Mouse (Mus musculus): ENCODE data around the gene Fgf12. TPM values are rescaled to one million over a fixed set of nuclear protein-coding genes. Genes with fewer than 3 reads are reported as not detected.

Gene Fgf12
- polyA plus RNA-seq, 1 experiment from 2014 or later = 9.9 TPM

DNA sequence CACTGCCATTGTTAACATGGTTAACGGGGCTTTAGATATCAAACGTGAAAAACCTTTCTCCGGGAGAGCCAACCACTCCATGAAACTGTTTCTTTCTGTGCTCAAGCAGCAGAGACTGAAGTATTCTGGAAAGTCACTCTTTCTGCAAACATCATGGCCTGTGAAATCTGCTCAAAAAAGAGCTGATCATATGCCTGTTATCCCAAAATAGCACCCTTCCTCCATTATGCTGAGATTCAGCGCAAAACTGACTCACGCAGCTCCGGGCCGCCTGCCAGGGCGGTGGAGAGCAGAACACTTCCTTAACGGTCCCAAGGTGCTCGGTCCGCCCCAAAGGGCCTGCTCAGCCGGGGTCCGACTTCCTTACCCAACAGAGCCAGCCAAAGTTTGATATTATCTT, 156.8 kb downstream of the Fgf12 start:
- WGBS = 88% methylated on average over 13 of the region's 13 CpGs
- Histone ChIP-seq H3K4me2 (replicated peaks) (no peak overlapping the region), H3K9me3 (replicated peaks) (no peaks in the 10 kb centered on the region), H3K9ac (no peak overlapping the region), H3K36me3 (no peaks in the 10 kb centered on the region), H3K4me1 (no peaks in the 10 kb centered on the region), H3K27ac (no peak overlapping the region), H3K4me3 (no peak overlapping the region), H3K27me3 (no peaks in the 10 kb centered on the region)
- no peak for ATAC-seq (ENCODE audit: low FRiP score)

DNA sequence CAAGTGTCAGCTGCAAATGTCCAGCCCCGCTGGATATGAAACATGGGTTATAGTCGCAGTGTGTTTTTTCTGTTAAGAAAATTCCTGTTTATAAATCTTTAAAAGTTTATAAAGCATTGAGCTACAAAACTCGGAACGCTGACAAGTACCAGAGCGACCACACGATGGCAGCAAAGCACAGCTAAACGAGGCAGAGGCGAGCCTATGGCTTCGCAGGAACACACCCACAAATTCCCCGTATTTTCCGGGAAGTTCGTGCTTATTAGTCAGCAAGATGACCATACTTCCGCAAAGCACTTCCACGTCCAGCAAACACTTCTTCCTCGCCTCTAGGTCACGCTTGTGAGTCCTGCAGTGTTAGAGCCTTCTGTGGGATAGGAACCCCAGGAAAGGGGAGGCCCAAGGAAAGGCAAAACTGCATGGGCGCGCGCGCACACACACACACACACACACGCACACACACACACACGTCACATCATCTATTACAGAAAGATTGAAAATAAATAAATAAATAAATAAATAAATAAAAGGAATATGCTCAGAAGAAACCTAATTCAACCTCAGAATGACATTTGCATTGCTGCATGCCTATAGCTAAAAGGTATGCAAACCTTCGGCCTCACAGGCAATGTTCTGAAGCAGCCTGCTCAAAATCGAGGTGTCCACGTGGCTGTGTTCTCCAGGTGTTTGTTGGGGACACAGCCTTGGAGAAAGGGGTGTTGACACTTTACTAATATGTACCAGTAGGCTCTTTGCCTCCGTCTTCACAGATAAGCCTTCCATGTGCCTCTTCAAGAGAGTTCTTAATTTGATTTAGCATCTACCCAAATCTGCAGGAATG, 159.6 kb downstream of the Fgf12 start:
- Histone ChIP-seq H3K36me3 (no peaks in the 10 kb centered on the region), H3K27me3 (no peaks in the 10 kb centered on the region), H3K4me1 (no peaks in the 10 kb centered on the region), H3K9ac (0 out of 2 replicates have a peak overlapping the region, but pooled peaks have one; percentile 23), H3K4me3 (peak overlapping the region; percentile 24), H3K9me3 (replicated peaks) (no peaks in the 10 kb centered on the region), H3K4me2 (replicated peaks) (peak overlapping the region; percentile 53), H3K27ac (no peak overlapping the region)
- ATAC-seq (ENCODE audit: low FRiP score) = peak; percentile 67; the same call in 1 of the 2 replicates
- 31% methylated on average over 26 of the region's 26 CpGs for WGBS

DNA sequence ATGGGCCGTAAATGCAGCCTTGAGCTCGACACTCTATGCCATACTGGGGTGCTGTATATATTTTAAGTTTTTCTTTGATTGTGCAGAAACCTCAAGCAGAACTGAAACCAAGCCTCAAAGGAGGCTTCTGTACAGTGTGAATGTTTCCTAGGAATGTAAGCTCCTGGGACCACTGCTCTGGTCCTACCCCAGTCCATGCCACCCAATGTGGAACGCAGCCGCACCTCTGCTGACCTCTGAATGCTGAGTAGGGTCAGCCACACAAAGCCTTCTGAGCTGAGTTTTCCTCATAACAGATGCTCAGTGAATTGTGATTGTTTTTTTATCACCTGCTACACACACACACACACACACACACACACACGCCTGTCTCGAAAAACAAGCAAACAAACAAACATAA, 160.4 kb downstream of the Fgf12 start:
- H3K9ac ChIP-seq = no peak overlapping the region
- no peaks in the 10 kb centered on the region for H3K27me3 ChIP-seq
- H3K9me3 ChIP-seq (replicated peaks) = no peaks in the 10 kb centered on the region
- no peak overlapping the region for H3K4me3 ChIP-seq
- no peaks in the 10 kb centered on the region for H3K36me3 ChIP-seq
- H3K27ac ChIP-seq = no peak overlapping the region
- ATAC-seq (ENCODE audit: low FRiP score) = 0 out of 2 replicates have a peak, but pooled peaks have one; percentile 29
- WGBS = 91% methylated on average over 6 of the region's 6 CpGs
- H3K4me2 ChIP-seq (replicated peaks) = no peak overlapping the region
- H3K4me1 ChIP-seq = no peaks in the 10 kb centered on the region

- Histone ChIP-seq H3K36me3 (no peaks in the 10 kb centered on the region), H3K4me1 (no peaks in the 10 kb centered on the region), H3K4me3 (no peak overlapping the region), H3K4me2 (replicated peaks) (no peak overlapping the region), H3K27ac (no peak overlapping the region), H3K9ac (no peak overlapping the region), H3K27me3 (no peaks in the 10 kb centered on the region), H3K9me3 (replicated peaks) (no peaks in the 10 kb centered on the region)
- WGBS = 75% methylated on average over 9 of the region's 9 CpGs
- ATAC-seq (ENCODE audit: low FRiP score) = no peak
Observed at GRCm38 (mm10) chr16:28591583-28591982, 161.3 kb downstream of the Fgf12 start.

DNA sequence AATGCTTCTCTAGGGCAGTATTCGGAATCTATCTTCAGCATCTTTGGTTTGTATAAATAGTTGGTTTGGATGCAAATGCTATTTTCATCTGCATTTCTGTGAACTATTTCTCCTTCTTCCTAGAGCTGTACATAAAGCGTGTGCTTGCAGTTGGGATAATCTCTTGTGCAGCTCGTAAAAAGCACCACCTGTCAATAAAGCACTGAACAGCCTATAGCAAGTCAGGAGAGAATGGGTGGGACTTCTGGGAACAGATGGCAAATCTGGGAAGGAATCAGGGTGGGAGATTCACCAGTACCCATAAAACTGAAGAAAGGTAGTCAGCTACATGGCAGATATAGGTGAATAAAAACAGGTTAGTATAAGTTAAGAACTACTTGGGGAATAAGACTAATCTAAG, 180.7 kb downstream of the Fgf12 start:
- H3K27me3 ChIP-seq = no peaks in the 10 kb centered on the region
- ATAC-seq (ENCODE audit: low FRiP score) = no peak
- no peaks in the 10 kb centered on the region for H3K4me1 ChIP-seq
- H3K4me3 ChIP-seq = no peak overlapping the region
- H3K4me2 ChIP-seq (replicated peaks) = no peak overlapping the region
- no peaks in the 10 kb centered on the region for H3K36me3 ChIP-seq
- no peaks in the 10 kb centered on the region for H3K9me3 ChIP-seq (replicated peaks)
- H3K9ac ChIP-seq = no peak overlapping the region
- 70% methylated on average over 3 of the region's 3 CpGs for WGBS
- H3K27ac ChIP-seq = no peak overlapping the region

- Histone ChIP-seq H3K27me3 (peaks cover 36% of the 10 kb centered on the region), H3K27ac (no peak overlapping the region), H3K4me3 (peak overlapping the region; percentile 72), H3K4me2 (replicated peaks) (peak overlapping the region; percentile 100), H3K9me3 (replicated peaks) (no peaks in the 10 kb centered on the region), H3K9ac (peak overlapping the region; percentile 58), H3K36me3 (no peaks in the 10 kb centered on the region), H3K4me1 (peaks cover 7% of the 10 kb centered on the region; the same call in 1 of the 2 replicates)
- under 1% methylated on average over 58 of the region's 58 CpGs for WGBS
- ATAC-seq (ENCODE audit: low FRiP score) = peak; percentile 81
Observed at GRCm38 (mm10) chr16:28564716-28565217, 188.1 kb downstream of the Fgf12 start.

- peak; percentile 71 for ATAC-seq (ENCODE audit: low FRiP score)
- Histone ChIP-seq H3K9ac (peak overlapping the region; percentile 58), H3K9me3 (replicated peaks) (no peaks in the 10 kb centered on the region), H3K27me3 (peaks cover 36% of the 10 kb centered on the region), H3K36me3 (no peaks in the 10 kb centered on the region), H3K4me3 (peak overlapping the region; percentile 72), H3K27ac (no peak overlapping the region), H3K4me1 (peaks cover 7% of the 10 kb centered on the region; the same call in 1 of the 2 replicates), H3K4me2 (replicated peaks) (peak overlapping the region; percentile 100)
- WGBS = under 1% methylated on average over 44 of the region's 45 CpGs
Observed at GRCm38 (mm10) chr16:28564075-28564715, 188.7 kb downstream of the Fgf12 start.

DNA sequence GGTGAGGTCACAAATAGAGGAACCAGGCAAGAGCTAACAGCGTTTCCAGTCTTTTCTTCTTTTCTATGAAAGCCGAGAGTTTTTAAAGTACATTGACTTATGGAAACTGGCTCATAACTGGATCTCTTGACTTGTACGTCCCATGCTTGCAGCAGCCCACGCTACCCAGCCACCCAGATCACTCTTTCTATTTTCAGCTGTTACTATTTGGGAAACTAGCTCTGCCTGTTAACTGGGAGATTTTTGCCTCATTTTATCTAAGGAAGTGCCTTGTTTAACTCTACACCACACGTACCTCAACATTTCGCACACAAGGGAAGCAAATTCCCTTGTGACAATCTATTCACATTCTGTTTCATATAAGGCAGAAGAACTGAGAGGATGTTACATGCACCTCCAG, 190.0 kb downstream of the Fgf12 start:
- H3K4me1 ChIP-seq = peaks cover 7% of the 10 kb centered on the region; the same call in 1 of the 2 replicates
- H3K9ac ChIP-seq = no peak overlapping the region
- H3K27ac ChIP-seq = no peak overlapping the region
- ATAC-seq (ENCODE audit: low FRiP score) = no peak
- H3K36me3 ChIP-seq = no peaks in the 10 kb centered on the region
- no peak overlapping the region for H3K4me2 ChIP-seq (replicated peaks)
- H3K4me3 ChIP-seq = no peak overlapping the region
- WGBS = 78% methylated on average over 6 of the region's 6 CpGs
- peaks cover 36% of the 10 kb centered on the region for H3K27me3 ChIP-seq
- H3K9me3 ChIP-seq (replicated peaks) = no peaks in the 10 kb centered on the region

DNA sequence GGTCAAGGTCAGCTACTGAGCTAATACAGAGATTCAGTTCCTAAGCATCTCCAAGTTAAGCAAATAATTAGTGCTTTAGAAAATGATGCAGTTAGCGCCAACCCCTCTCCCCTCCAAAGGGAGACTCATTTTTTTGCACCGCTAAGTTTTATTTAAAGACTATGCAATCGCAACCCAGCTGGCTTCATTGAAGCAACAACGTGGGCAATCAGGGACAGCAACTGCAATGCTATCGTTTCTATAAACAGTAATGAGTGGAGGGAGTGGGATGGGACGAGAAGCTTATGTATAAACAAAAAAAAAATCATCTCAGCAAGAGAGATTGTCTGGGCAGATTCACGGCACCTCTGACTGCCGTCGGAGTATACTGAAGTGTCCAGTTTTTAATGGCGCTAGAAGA, 197.6 kb downstream of the Fgf12 start:
- H3K27me3 ChIP-seq = no peaks in the 10 kb centered on the region
- H3K9ac ChIP-seq = no peak overlapping the region
- no peaks in the 10 kb centered on the region for H3K36me3 ChIP-seq
- H3K4me3 ChIP-seq = no peak overlapping the region
- no peak overlapping the region for H3K27ac ChIP-seq
- H3K4me1 ChIP-seq = no peaks in the 10 kb centered on the region
- no peak for ATAC-seq (ENCODE audit: low FRiP score)
- H3K9me3 ChIP-seq (replicated peaks) = no peaks in the 10 kb centered on the region
- 86% methylated on average over 10 of the region's 10 CpGs for WGBS
- H3K4me2 ChIP-seq (replicated peaks) = no peak overlapping the region

DNA sequence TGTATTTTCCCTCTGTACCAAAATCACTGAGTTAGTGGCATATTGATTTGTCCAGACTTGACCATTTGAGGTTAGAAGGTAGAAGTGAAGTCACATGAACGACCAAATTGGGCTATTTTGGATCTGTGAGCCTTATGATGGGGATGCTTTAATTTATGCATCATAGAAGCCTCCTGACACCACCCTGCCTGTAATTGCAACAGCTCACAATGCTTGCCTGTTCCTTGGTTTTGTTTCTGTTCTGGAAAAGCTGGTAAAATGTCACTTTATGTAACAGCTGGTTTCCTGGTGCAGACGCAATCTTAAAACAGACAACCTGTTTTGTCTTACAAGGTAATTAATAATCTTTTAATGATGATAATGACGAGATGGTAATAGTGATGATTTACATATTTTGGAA, 213.4 kb downstream of the Fgf12 start:
- H3K4me2 ChIP-seq (replicated peaks) = no peak overlapping the region
- no peaks in the 10 kb centered on the region for H3K9me3 ChIP-seq (replicated peaks)
- H3K4me1 ChIP-seq = no peaks in the 10 kb centered on the region
- H3K27me3 ChIP-seq = no peaks in the 10 kb centered on the region
- WGBS = 74% methylated on average over 3 of the region's 3 CpGs
- ATAC-seq (ENCODE audit: low FRiP score) = no peak
- no peak overlapping the region for H3K4me3 ChIP-seq
- no peak overlapping the region for H3K27ac ChIP-seq
- no peaks in the 10 kb centered on the region for H3K36me3 ChIP-seq
- H3K9ac ChIP-seq = no peak overlapping the region

- no peaks in the 10 kb centered on the region for H3K4me1 ChIP-seq
- H3K36me3 ChIP-seq = no peaks in the 10 kb centered on the region
- no peak overlapping the region for H3K9ac ChIP-seq
- H3K27me3 ChIP-seq = no peaks in the 10 kb centered on the region
- ATAC-seq (ENCODE audit: low FRiP score) = peak; percentile 91
- 33% methylated on average over 21 of the region's 21 CpGs for WGBS
- no peaks in the 10 kb centered on the region for H3K9me3 ChIP-seq (replicated peaks)
- peak overlapping the region; percentile 45 for H3K4me2 ChIP-seq (replicated peaks)
- peak overlapping the region; percentile 17; the same call in 1 of the 2 replicates for H3K4me3 ChIP-seq
- no peak overlapping the region for H3K27ac ChIP-seq
Observed at GRCm38 (mm10) chr16:28517596-28518524, 235.0 kb downstream of the Fgf12 start.

DNA sequence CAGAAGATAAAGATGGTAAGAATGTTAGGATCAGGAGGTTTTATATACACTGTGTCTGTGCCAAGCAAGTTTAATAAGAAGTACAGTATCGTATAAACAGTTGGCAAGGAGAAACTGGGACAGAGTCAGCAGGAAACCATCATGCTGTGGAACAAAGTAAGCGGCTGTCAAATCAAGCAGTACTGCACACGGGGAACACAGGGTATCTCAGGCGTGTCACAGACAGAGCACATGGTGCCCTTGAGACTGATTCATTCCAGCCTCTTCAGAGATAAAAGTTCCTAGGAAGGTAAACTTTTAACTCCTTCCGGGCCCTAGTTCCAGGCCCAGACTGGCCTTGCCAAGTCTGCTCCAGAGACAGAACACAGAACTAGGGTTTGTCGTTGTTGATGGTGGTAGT, 240.4 kb downstream of the Fgf12 start:
- no peaks in the 10 kb centered on the region for H3K36me3 ChIP-seq
- 71% methylated on average over 6 of the region's 6 CpGs for WGBS
- H3K27ac ChIP-seq = no peak overlapping the region
- no peak for ATAC-seq (ENCODE audit: low FRiP score)
- H3K4me2 ChIP-seq (replicated peaks) = no peak overlapping the region
- peaks cover 4% of the 10 kb centered on the region; the same call in 1 of the 2 replicates for H3K4me1 ChIP-seq
- no peaks in the 10 kb centered on the region for H3K27me3 ChIP-seq
- no peaks in the 10 kb centered on the region for H3K9me3 ChIP-seq (replicated peaks)
- no peak overlapping the region for H3K4me3 ChIP-seq
- H3K9ac ChIP-seq = no peak overlapping the region
